Mouse (Mus musculus) WW6 (cell line): Measurements from ENCODE around the gene Syn2.

Source experiments
- DNase-seq: peaks from one replicate; pipeline ENCODE4 v3.0.0-alpha.2; 2013; ENCODE audit warnings: low read depth, low spot score

The Syn2 gene

GRCm38 (mm10) chr6:115291068-115291467 is 156.4 kb downstream of the Syn2 start:
- no peak for DNase-seq

- DNase-seq: no peak
Measured at GRCm38 (mm10) chr6:115291823-115292222, 157.1 kb downstream of the Syn2 start.

- DNase-seq: no peak
Measured at GRCm38 (mm10) chr6:115292621-115293020, 157.9 kb downstream of the Syn2 start.

- DNase-seq: no peak
Measured at GRCm38 (mm10) chr6:115293877-115294276, 159.2 kb downstream of the Syn2 start.

- no peak for DNase-seq
Measured at GRCm38 (mm10) chr6:115307134-115307533, 172.4 kb downstream of the Syn2 start.

- no peak for DNase-seq
Measured at GRCm38 (mm10) chr6:115312780-115313179, 178.1 kb downstream of the Syn2 start.

- peak; percentile 16 for DNase-seq
Measured at GRCm38 (mm10) chr6:115313235-115313738, 178.6 kb downstream of the Syn2 start.

GRCm38 (mm10) chr6:115313910-115314309 is 179.2 kb downstream of the Syn2 start:
- no peak for DNase-seq

- no peak for DNase-seq
Measured at GRCm38 (mm10) chr6:115315770-115316169, 181.1 kb downstream of the Syn2 start.

GRCm38 (mm10) chr6:115316811-115317221 is 182.1 kb downstream of the Syn2 start:
- no peak for DNase-seq

- DNase-seq: no peak
Measured at GRCm38 (mm10) chr6:115318811-115319210, 184.1 kb downstream of the Syn2 start.

- no peak for DNase-seq
Measured at GRCm38 (mm10) chr6:115319686-115320085, 185.0 kb downstream of the Syn2 start.

- DNase-seq: no peak
Measured at GRCm38 (mm10) chr6:115320927-115321714, 186.4 kb downstream of the Syn2 start.

GRCm38 (mm10) chr6:115321883-115322351 is 187.2 kb downstream of the Syn2 start:
- DNase-seq: no peak

- no peak for DNase-seq
Measured at GRCm38 (mm10) chr6:115322956-115323355, 188.3 kb downstream of the Syn2 start.

- no peak for DNase-seq
Measured at GRCm38 (mm10) chr6:115330964-115331363, 196.3 kb downstream of the Syn2 start.
